Mouse (Mus musculus) spleen, embryonic (tissue): ENCODE measurements at regions not wholly inside any gene's neighbourhood (a gene's known extent, or its start where the extent isn't known, plus 50 kb on each side); places are given as distances from the start of the nearest gene placed in this dataset.

ENCODE experiments used
- CTCF ChIA-PET: fragments of 350-600 bp; sonication (Branson Sonifier 250); formaldehyde crosslinking; loops from one replicate; lab custom pipeline; 2022; lab: Charles Lee

DNA sequence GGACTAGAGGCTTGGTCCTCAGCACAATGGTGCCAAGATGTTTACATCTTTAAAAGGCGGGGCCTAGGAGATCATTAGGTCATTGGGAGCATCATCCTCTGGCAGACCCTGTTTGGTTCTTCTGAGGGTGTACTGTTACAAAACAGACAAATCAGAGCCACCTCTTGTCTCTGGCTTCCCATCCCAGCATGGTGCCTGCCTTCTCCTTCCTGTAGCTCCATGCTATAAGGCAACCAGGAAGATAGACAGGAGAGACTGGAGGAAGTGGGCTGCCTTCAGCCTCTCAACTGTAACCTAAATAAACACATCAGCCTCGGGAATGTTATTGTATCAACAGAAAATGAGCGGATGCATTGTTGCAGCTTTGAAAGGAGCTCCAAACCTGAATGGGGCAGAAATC lies 529.8 kb upstream of the Gm765 start:
- CTCF ChIA-PET: no interaction called here

DNA sequence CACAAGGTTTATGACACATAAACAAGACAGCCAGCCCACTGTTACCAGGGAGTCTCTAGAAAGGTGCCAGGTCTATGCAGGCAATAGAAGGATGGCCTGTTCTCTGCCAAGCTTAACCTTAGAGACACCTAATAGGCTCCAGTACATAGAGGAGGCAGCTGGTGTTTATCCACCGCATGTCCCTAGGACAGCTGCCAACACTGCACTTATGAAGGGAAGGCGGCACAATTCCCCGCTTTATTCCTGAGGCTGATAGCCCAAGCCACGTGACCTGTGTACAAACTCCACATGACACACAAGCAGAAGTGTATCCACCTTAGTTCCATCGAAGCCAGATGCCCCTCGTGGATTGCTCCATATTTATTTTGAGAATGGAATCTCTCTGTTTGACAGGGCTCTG lies 527.2 kb upstream of the Gm765 start:
- CTCF ChIA-PET: no interaction called here

DNA sequence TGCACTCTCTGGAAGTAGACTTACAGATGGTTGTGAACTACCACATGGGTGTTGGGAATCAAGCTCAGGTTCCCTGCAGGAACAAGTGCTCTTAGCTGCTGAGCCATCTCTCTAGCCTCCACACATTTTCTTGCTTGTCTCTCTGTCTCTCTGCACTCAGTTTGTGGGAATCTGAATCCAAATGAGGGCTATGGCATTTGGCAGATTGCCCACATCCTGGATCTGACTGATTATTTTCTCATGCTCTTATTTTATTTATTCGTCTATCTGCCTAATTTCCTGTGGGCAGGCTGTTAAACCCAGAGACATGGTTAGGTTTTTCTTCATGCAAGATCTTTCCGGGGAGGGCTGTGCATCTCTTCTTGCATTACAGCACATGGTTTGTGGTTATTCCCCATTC lies 521.8 kb upstream of the Gm765 start:
- CTCF ChIA-PET: no interaction called here

DNA sequence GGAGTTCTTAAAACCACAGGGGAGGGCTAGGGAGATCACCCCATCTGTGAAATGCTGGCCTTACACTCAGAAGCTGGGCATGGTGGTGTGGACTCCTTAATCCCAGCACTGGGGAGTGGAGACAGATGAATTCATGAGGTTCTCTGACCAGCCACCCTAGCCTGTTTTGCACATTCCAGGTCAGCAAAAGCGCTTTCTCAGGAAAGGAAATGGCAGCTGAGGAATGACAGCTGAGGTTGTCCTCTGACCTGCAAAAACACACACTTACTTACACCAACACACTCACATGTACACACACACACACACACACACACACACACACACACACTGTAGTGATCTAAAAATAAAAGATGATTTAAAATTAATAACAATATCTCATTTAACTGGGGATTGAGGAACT lies 513.4 kb upstream of the Gm765 start:
- CTCF ChIA-PET: interaction anchor here (0.6 kb wide), 1 partner anchor 634 kb away, joined by 7 read pairs; no protein-coding TSS in a partner anchor

DNA sequence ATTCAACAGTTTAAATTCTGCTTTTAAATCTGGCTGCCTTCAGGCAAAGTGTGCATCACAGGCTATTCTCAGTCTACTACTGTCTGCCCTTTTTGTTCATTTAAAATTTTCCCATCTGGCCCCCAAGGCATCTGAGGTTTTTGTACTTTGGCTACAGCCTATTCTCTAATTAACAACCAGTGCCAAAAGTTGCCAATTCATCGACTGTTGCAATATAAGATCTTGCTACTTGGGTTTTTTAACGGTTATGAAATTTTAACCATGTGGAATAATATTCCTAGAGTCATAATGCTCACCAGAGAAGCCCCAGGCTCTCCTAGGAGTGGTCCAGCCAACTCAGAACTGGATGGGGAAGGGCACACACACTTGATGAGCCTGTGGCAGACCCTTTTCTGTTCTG lies 508.4 kb upstream of the Gm765 start:
- CTCF ChIA-PET: no interaction called here

DNA sequence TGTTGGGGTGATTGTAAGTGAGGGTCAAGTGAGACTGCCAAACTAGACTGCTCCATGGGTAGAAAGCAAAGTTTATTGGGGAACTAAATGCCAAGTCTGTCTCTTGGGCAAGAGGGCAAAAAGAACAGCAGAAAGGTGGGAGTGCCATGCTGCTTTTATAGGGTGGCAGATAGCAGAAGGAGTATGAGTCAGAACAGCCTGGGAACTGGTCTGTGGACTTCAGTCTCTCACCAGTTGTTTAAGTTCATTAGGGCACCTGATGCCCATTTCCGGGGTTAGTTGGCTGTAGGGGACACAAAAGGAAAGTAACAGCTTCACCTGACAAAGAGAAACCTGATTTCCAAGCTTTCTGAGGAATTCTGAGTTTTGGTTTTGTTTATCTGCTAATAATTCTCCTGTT lies 506.3 kb upstream of the Gm765 start:
- CTCF ChIA-PET: no interaction called here

DNA sequence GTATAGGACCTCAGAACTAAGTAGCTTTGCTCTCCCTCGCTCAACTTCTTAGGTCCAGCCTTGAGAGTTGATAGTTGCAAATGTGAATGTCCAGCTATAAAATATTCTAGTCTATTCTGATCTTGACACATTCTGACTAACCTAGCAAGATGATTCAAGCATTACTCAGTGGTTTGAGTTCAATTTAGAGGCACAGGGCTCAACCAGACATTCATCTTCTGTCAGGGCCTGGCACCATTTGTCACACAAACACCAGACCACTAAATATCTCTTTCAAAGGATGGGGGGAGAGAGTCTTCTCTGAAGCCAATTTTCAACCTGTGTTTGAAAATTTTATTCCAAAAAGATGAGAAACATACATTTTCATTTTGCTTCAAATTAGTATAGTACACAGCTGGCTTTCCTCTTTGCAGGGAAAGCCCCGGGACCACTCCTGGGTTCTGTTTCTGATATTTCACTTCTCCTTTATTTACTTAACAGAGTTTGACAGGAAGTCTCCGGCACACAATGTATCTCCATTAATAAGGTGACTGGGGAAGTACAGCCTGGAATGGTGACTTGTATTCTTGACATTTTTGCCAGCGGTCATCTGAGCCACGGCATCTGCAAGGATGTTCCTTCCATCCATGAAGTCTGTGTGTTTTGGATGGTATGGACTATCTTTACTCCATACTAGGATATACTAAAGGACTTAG lies 503.6 kb upstream of the Gm765 start:
- CTCF ChIA-PET: no interaction called here

DNA sequence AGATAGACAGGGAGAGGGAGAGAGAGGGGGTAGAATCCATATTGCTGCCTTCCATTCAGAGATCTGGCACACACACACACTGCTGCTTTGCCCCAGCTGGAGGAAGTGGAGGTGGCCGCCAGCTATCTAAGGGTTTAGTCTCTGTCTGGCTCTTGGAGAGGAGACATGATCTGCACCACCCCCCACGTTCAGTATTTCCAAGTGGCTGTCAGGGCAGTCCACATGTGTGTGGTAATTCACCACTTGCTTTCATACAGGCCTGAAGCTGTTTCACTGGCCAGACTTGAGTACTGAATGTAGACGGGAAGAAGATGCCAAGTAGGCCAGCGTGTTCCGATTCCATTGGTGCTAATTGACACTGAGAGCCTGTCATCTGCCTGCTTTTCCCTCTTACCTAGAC lies 501.0 kb upstream of the Gm765 start:
- CTCF ChIA-PET: interaction anchor here (0.6 kb wide), 1 partner anchor 8 kb away, joined by 3 read pairs; no protein-coding TSS in a partner anchor

DNA sequence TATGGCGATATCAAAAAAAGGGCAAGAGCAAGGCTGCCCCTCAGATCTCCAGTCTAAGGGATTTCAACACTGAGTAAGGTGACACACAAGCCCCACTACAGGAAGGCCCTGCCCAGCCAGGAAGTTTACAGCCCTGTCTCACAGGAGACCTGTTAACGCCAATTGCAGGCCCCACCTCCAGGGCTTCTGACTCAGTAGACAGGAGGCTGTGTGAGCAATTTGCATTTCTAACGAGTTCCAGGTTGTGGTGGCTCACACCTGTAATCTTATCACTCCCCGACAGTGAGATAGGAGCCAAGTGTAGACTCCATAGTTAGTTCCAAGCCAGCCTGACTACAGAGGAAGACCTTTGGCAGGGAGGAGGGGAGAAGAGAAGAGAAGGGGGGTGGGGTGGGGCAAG lies 500.4 kb upstream of the Gm765 start:
- CTCF ChIA-PET: interaction anchor here (0.6 kb wide), 1 partner anchor 9 kb away, joined by 3 read pairs; no protein-coding TSS in a partner anchor

DNA sequence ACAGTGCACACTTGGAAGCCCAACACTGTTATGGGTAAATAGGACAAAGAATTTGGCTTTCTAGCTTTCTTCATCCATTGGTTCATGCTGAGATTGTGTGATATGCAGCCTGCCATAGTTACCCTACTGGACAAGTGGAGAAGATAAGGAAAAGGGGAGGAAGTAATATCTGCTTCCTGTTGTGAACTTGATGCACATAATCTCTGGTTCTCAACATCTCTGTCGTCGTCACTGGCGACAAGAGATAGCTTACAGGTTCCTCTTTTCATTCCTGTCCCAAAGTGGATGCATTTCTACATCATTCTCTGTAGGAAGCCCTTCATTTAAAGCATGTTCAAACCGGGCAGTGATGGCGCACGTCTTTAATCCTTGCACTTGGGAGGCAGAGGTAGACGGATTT lies 491.4 kb upstream of the Gm765 start:
- CTCF ChIA-PET: no interaction called here

DNA sequence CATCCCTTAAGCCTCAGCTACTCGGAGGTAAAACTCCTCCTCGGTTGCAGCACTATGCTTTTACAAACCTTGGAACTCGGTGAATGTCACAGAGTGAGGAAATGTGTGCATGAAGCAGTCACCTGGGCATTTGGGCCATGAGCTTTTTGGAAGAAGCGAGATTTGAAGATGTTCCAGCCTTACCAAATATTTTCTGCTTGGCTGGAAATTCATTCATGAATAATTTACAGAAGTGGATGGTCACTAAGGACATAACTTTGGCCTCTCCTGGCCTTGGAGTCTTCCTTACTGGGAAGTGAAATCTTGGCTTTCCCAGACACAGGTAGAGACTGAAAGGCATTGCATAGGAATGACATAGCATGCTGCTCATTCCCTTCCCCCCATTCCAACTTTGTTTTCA lies 487.6 kb upstream of the Gm765 start:
- CTCF ChIA-PET: no interaction called here

DNA sequence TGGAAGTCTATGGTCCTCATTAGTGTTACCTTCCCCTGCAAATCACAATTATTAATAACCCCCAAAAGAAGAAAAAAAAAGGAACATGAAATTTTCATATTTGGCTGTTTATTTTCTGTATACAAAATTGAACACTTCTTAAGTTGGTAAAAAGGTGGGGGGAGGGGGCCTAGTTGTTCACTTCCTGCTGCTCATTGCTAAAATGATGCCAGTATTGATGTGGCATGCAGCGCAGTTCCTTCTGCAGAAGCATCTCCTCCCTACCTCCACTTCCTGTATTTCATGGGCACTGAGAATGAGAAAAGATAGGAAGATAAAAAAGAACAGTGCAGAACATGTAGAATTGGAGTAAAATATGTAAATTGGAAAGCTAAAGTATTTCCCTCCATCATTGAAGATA lies 465.5 kb upstream of the Gm765 start:
- CTCF ChIA-PET: no interaction called here

DNA sequence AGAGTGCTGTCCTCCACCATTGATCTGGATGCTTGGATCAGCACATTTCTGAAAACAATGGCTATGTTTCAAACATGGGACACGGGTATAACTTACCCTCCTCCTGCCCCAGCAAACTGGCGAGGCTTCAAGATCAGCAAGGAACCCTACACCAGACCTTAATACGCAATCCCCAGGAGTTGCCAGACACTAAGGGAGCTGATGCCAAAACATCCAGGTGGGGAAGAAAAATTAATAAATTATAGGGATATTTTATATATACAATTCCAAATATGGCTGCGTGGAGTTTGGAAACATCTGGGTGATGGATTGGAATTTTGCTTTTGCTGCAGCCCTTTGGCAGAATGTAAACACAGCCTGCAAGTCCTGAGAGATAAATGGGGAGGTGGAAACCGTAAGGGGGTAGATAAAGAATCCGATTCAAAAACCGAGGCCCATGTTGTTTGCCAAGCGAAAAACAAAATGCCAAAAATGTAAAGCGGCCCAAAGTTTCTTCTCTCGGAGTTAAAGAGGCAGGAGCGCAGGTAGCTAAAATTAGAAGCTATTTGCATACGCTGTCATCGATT lies 460.9 kb upstream of the Gm765 start:
- CTCF ChIA-PET: interaction anchor here (0.6 kb wide), 1 partner anchor 816 kb away, joined by 3 read pairs; no protein-coding TSS in a partner anchor

DNA sequence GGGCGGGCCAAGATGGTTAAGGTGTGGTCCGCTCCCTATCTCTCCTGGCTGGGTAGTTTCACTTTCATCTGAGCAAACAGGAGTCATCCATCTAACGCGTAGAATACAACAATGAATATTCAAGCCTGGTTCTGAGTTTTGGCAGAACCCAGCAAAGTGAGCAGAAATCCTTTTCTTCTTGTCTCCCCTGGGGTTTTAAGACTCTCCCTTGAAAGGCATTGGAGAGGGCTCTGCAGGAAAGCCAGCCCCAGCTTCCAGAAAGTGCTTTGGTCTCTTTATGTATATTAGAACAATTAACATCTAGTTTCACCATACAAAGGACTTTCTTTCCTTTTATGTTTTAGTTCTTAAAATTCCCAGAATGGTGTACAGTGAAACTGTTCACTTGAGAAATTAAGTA lies 458.5 kb upstream of the Gm765 start:
- CTCF ChIA-PET: no interaction called here

DNA sequence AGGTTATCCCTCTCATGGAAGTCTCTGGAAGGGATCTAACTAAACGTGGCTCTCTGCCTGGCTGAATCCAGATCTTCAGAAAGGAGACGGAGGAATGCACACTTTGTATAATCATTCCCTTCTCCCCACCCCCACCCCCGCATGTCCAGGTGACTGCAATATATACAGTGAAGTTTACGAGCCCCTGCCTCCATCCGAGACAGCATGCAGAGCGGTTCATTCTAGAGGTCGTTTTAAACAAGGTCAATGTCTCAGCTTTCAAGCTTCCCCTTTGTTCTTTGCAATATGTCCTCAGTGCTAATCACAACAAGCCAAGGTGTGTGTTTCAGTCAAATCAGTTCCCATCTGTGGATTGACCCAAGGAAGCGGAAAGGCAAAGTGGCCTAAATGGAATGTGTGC lies 457.5 kb upstream of the Gm765 start:
- CTCF ChIA-PET: no interaction called here

DNA sequence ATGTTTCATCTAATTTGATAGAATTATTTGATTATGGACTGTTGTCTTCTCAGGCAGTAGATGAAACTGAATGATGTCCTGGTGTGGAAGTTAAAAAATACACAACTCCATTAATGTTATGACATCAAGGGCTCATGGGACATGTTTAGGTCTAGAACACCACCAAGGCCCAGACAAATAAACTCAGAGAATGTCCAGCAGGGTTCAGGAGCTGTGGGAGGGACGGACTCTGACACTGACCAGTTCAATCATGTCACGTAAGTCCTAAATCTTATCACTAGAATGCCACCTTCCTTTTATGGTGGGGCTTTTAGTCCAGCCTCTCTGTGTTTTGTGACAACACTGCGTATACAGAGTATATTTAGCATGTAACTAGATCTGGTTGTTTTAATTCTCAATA lies 455.2 kb upstream of the Gm765 start:
- CTCF ChIA-PET: no interaction called here

DNA sequence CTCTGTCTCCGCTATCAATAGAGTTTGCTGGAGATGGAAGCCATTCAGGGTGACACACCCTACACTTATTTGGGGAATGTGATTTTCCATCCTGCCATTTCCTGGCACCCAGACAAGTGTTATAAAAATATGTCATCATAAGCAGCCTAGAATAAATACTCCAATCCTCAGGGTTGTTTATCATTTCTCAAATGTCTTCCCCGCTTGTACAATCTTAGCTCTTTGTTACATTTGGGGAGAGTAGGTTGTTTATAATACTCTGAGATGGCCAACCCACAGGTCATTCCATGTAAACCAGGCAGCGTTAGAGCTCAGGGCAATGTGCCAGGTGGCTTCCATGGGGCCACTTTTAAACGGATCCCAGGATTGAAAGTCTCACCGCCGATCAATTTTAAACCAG lies 454.8 kb upstream of the Gm765 start:
- CTCF ChIA-PET: interaction anchor here (0.6 kb wide), 1 partner anchor 565 kb away, joined by 5 read pairs; no protein-coding TSS in a partner anchor

DNA sequence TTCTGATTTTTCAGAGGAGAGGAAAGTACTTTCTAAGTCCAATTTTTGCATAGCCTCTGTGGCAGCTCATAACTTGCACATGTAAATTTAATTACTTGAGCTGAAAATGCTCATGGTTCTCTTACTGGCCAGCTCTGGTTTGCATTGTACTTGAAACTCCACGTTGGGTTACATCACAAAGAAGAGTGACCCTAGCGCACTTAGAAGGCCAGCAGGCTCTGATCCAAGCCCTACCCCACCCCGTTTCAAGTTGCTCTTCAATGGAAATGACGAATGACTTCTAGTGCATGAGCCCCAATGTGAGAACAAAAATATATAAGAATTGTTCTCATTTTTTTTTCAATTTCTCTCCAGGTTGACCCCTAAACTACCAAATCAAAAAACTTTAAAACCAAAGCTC lies 454.1 kb upstream of the Gm765 start:
- CTCF ChIA-PET: no interaction called here

DNA sequence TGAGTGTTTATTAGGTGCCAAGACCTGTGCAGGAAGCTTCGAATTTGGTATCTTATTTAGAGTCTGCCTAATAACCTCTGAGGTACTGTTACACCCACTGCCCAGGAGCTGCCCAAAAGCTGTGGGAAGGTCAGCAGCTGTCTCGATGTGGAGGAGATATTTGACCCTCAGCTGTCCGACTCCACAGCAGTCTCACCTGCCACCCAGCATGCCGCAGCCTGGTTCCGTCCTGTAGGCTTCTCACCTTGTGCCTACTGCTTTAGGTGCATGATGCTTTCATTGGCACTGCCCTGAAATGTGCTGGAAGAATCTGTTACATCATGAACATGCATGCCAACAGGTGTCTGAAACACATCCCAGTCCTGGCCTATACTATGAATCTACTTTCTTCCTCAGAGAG lies 444.9 kb upstream of the Gm765 start:
- CTCF ChIA-PET: interaction anchor here (0.6 kb wide), 1 partner anchor 210 kb away, joined by 4 read pairs; no protein-coding TSS in a partner anchor

DNA sequence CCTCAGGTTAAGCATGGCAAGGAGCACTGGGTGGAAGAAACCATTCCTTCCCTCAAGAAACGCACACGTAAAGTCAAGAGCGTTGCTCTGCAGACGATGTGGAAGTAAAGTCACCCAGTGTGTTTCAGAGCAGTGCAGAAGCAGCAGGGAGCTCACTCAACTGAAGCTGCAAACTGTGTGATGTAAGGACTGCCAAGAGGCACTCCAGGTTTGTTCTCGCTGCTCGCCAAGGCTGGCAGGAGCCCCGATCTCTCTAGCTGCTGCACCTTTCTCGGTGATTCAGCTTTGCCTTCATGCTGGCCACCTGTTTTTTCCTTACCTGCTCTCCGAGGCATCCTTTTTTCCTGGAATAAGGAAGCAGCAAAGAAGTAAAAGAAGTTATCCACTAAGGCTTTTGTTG lies 439.5 kb upstream of the Gm765 start:
- CTCF ChIA-PET: no interaction called here

DNA sequence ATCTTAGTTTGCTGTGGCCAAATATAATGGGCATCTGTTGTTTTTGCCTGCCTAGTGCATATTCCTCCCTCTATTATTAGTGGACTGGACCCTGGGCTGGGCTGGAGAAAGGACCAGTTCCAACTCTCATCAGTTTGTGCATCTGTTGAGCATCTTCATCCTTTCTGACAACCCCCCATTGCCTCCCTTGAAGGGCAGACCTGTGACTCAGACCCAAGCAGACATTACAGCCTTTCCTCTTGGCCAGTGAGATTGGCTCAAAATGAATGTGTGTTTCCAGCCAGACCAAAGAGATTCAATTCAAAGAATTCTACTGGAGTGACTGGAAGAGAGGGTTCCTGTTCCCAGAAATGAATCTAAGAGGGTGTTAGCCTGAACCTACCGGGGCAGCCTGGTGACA lies 433.2 kb upstream of the Gm765 start:
- CTCF ChIA-PET: no interaction called here

DNA sequence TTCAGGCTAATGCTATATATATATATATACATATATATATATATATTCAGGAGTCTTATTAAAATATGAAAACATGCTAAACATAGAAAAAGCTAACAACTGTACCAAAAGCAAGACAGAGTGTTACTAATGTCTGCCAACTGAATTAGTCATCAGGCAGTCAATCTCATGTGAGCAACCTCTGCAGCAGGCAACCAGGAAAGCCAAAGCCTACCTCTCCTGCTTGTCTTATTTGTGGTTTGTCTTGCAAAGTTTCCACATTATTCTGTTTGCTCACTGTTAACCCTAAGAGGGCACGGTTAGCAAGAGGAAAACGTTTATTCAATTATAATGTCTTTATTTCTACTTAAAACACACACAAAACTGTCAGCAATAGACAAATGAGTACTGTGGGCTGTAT lies 427.4 kb upstream of the Gm765 start:
- CTCF ChIA-PET: interaction anchor here (0.7 kb wide), 1 partner anchor 19 kb away, joined by 6 read pairs; no protein-coding TSS in a partner anchor

DNA sequence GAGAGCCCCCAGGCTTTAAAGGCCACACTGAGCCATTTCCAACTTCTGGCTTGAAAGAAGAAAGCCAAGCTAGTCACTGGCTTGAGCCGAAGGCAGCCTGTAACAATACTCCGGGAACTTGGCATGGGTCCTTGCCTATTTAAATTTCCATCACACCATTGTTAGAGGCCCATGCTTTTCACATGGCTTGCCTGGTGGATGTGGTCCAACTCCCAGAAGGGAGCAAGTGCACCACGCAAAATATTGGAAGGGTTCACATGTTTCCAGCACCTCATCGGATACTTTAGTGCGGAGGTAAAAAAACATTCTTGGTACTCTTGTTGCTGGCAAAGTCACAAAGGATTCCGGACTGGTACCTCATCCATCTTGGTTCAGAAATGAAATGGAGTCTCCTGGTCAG lies 426.8 kb upstream of the Gm765 start:
- CTCF ChIA-PET: interaction anchor here (0.7 kb wide), 1 partner anchor 18 kb away, joined by 6 read pairs; no protein-coding TSS in a partner anchor
